Mouse (Mus musculus): Measurements from ENCODE around the gene Slc9a1. TPM values are rescaled to one million over a fixed set of nuclear protein-coding genes. Genes with fewer than 3 reads are reported as not detected.

The Slc9a1 gene
- total RNA-seq, 2 experiments from 2014 or later: 16.3 to 20.0 TPM

DNA sequence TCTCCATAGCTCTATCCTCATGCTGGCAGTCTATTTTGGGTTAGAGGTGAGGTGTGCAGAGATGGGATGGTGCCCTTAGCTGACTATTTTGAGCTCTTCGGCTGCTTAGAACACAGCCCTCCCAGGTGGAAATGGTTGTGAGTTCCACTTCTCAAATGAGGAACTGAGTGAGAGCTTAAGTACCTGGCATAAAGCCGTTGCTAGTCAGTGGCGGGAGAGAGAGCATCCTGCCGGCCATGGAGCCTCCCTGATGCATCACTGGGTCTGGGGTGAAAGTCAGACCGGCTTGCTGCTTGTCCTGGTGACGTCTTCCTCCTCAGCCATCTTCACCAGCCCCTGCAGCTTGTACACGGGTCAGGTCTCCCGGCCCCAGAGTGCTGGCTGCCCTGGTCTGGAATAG, 28.5 kb downstream of the Slc9a1 start:
- no peak for DNase-seq (ENCODE audit: low spot score)
- intact Hi-C loops (cut with DNase I): no loop called here

DNA sequence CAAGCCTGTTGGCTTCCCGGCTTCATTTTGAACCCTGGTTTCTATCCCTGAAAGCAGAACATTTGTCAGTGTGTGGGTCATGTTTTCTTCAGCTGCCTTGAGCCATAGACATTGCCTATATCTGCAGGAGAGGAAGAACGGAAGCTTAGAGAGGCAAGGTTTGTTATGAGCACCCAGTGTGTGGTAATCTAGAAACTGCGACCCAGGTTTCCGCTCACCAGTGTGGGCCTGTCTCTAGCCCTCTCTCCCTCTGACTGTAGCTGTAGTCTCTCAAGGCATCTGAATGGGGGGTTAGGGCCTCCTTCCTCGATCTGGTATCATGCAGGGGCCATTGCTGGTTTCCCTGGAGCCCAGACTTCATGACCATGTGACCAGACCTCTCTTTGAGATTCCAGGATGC, 29.1 kb downstream of the Slc9a1 start:
- DNase-seq (ENCODE audit: low spot score): no peak
- intact Hi-C loops (cut with DNase I): no loop called here

- no peak for DNase-seq (ENCODE audit: low spot score)
Measured at GRCm38 (mm10) chr4:133399509-133399908, 30.0 kb downstream of the Slc9a1 start.

GRCm38 (mm10) chr4:133400098-133400497, 30.6 kb downstream of the Slc9a1 start:
- no peak for DNase-seq (ENCODE audit: low spot score)
- intact Hi-C loops (cut with DNase I): no loop called here

More at GRCm38 (mm10) chr4:133399509-133399908, 30.0 kb downstream of the Slc9a1 start:
- intact Hi-C loops (cut with DNase I): no loop called here

DNA sequence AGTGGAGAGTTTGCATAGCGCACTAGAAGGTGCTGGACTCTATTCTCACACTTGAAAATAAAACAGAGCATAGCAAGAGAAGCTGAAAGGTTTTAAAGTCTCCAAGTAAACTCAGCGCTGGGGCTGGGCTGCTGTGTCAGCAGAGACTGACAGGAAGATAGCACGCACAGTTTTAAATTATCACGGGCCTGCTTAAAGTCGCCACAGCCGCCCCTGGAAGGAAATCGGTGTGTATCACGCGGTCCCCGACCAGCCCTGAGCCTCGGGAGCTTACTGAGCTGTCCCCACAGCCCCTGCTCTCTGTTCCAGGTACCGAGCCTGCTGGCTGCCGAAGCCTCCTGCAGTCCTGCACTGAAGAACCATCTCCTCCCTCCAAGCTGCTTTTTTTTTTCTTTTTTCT, 32.5 kb downstream of the Slc9a1 start:
- intact Hi-C loops (cut with DNase I): no loop called here

DNA sequence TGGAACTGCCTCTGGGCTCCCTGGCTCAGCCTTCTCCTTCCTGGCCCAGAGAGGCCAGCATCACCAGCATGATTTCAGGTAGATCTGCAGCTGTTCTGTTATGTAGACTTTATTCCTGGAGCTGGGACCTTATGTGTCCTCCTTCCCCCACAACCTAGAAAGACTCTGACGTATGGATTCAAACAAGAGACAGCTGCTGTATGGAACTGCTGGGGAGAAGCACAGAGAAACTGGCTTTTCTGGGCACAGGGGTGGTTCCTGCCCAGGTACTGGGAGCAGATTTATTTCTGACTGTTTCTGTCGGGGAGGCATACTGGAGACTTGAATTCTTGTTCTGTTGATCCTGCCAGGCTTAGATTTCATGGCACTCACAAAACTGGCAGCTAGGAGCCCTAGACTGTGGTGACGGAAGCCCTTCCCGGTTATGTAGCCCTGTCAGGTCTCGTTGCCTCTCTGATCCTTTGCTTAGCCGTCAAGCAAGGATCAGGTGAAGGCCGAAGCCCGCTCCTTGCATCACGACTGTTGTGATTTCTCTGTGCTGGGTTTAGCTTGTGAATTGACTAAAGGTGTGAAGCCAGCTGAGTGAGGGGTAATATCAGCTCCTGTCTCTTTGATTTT, 34.2 kb downstream of the Slc9a1 start:
- intact Hi-C loops (cut with DNase I): no loop called here
- DNase-seq (ENCODE audit: low spot score): no peak

More for the DNA sequence above, 32.5 kb downstream of the Slc9a1 start:
- no peak for DNase-seq (ENCODE audit: low spot score)

DNA sequence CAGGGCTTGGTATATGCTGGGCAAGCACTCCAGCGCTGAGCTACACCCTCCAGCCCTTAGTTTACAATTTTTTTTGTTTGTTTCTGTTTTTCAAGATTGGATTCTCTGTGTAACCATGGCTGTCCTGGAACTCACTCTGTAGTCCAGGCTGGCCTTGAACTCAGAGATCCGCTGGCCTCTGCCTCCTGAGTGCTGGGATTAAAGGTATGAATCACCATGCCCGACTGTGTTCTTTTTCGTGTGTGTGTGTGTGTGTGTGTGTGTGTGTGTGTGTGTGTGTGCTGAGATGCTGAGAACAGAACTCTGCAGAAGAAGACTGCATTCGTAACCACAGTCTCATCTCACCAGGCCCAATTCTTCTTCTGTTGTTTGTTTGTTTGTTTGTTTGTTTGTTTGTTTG, 34.8 kb downstream of the Slc9a1 start:
- no peak for DNase-seq (ENCODE audit: low spot score)
- intact Hi-C loops (cut with DNase I): no loop called here

GRCm38 (mm10) chr4:133406313-133407056, 37.0 kb downstream of the Slc9a1 start:
- intact Hi-C loops (cut with DNase I): no loop called here

DNA sequence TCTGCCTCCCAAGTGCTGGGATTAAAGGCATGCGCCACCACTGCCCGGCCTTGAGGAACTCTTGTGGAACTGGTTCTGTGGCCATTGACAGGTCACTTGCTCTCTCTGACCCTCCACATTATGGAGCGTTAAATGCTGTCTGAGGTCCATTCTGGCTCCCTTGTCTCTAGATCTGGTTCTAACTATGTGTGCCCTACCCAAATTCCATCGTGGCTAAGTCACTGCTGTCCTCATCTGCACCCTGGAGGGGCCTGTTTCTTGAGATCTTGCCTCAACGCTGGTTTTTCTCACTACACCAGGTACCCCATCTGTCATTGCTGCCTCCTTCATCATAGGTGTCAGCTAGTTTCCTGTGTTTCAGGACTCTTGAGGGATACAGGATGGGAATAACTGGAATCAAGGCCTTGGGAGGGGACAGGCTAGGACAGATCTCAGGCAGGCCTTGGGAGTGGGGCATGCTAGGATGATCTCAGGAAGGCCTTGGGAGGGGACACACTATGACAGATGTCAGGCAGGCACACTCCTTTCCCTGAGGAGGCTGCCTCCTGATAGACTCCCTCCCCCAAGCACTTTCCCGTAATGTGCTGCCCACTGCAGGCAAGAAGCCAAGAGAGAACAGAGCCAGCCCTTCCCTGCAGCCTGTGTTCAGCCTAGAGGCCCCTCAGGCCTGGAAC, 37.7 kb downstream of the Slc9a1 start:
- DNase-seq (ENCODE audit: low spot score): no peak
- intact Hi-C loops (cut with DNase I): no loop called here

More at GRCm38 (mm10) chr4:133406313-133407056, 37.0 kb downstream of the Slc9a1 start:
- DNase-seq (ENCODE audit: low spot score): no peak

DNA sequence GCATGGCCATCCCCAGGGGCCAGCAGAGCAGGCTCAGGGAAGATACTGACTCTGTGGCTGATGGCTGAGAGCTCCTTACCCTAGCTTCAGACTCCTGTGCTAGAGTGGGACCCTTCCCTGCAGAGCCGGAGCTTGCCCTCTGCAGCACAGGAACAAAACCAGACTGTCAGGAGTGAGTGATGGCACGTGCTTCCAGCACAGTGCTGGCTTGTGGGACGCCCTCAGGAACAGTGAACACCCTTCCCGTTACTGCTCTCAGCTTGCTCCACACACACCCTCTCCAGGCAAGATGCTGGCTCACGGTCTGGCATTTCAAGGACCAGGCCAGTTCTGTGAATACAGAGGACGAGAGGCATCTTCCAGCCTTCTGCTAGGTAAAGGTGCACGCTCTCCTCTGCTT, 38.5 kb downstream of the Slc9a1 start:
- no peak for DNase-seq (ENCODE audit: low spot score)
- intact Hi-C loops (cut with DNase I): no loop called here

- no peak for DNase-seq (ENCODE audit: low spot score)
- intact Hi-C loops (cut with DNase I): no loop called here
Measured at GRCm38 (mm10) chr4:133410994-133411393, 41.5 kb downstream of the Slc9a1 start.

GRCm38 (mm10) chr4:133412096-133412495, 42.6 kb downstream of the Slc9a1 start:
- intact Hi-C loops (cut with DNase I): no loop called here
- DNase-seq (ENCODE audit: low spot score): no peak

DNA sequence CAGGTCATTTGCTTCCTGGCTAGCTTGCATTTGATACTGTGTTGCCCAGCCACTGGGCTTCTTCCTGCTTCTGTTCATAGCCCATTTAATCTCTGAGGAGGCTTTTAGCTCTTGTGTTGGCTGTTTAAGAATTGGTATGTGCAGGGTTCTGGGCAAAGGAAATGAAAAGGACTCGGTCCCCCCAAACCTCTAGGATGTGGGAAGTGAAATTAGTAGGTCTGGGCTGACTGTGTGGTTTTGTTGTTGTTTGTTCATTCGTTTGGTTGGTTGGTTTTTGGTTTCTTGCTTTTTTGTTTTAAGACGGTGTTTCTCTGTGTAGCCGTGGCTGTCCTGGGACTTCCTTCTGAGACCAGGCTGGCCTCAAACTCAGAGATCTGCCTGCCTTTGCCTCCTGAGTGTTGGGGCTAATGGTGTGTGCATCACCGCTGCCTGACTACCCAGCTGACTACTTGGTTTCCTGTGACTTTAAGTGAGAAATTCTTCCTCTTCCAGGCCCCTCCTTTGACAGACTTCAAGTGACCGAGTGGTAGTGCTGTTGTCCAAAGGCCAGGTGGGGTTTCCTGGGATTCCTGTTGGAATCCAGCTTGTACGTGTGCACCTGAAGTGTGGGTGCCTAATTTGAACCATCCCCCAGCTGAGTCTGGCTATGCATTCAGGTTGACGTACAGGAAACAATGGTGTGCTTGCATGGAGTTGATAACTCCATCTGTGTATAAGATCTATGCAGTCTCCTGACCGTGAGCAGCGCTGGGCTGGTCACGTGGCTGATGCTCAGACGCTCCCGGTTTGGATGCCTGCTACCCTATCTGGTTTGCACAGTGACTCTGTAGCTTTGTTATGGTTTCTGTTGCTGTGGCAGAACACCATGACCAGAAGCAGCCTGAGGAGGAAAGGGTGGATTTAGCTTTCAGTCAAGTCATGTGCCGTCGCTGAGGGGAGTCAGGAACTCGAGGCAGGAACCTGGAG, 43.4 kb downstream of the Slc9a1 start:
- intact Hi-C loops (cut with DNase I): no loop called here
- DNase-seq (ENCODE audit: low spot score): no peak

GRCm38 (mm10) chr4:133413617-133414016, 44.1 kb downstream of the Slc9a1 start:
- intact Hi-C loops (cut with DNase I): no loop called here
- DNase-seq (ENCODE audit: low spot score): no peak

DNA sequence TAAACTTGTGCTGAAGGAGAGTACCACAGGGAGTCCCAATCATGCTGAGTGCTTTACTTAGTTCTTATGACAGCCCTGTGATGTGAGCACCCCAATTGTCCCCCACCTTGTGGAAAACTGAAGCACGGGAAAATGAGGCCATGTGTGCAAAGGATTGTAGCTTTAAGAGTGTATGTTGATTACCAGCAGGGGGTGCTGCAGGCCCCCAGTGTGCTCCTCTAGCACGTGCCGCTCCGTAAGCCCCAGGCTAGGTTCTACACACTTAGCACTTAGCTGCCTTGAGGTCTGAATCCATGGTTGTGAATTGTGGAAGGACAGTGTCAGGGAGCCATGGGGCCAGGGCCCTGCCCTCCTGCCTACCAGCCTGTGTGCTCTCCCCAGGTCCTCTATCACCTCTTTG, 45.4 kb downstream of the Slc9a1 start:
- DNase-seq (ENCODE audit: low spot score): no peak
- intact Hi-C loops (cut with DNase I): no loop called here

DNA sequence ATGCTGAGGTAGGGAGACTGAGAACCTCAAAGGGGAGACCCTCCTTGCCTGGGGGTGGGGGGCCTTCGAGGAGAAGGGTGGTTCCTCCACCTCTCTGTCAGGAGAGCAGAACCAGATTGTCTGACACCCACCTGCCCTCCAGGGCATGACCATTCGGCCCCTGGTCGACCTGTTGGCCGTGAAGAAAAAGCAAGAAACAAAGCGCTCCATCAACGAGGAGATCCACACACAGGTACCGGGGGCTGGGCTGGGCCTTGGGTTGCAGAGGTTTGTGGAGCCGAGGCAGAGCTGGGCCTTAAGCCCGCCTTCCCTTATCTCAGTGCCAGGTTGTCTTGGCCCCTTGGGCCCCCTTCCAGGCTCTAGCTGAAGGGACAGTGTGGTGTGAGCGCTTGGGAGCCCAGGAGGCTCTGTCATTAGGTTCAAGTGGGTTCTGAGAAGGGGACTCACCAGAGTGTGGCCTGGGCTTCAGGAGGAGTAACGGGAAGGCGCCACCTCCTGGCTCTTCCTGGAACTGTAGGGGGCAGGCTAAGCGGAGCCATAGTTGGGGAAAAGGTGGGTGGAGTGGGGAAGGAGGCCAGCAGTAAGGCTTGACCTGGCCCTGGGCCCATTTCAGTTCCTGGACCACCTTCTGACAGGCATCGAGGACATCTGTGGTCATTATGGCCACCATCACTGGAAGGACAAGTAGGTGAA, 50.0 kb downstream of the Slc9a1 start:
- DNase-seq (ENCODE audit: low spot score): no peak
- intact Hi-C loops (cut with DNase I): loop anchor here (2.0 kb wide), 2 partner anchors 51 to 109 kb away; partner anchors contain the start of gene Slc9a1

- intact Hi-C loops (cut with DNase I): loop anchor here (2.0 kb wide), 2 partner anchors 53 to 91 kb away; partner anchors contain the start of gene Slc9a1
- DNase-seq (ENCODE audit: low spot score): no peak
Measured at GRCm38 (mm10) chr4:133421989-133422388, 52.5 kb downstream of the Slc9a1 start.

DNA sequence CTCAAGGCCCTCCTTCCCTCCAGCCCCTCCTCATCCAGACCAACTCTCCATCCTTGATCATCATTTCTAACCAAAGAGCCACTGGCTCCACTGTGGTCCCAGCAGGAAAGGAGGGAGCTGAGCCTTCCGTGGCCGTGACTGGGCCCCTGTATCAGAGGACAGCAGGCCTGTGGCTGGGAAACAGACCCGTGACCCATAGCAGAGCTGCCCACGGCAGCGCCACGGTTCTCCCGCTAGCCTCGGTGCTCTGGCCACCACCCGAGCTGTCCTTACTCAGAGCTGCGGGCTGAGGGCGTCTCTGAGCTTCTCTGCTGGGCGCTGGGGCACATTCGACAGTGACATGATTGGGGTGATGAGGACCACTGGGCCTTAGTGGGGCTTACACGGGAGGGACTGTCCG, 53.1 kb downstream of the Slc9a1 start:
- DNase-seq (ENCODE audit: low spot score): no peak
- intact Hi-C loops (cut with DNase I): loop anchor here (2.0 kb wide), 1 partner anchor 90 kb away; no protein-coding TSS in a partner anchor

GRCm38 (mm10) chr4:133423108-133423507, 53.6 kb downstream of the Slc9a1 start:
- intact Hi-C loops (cut with DNase I): loop anchor here (2.0 kb wide), 1 partner anchor 90 kb away; no protein-coding TSS in a partner anchor

More at GRCm38 (mm10) chr4:133423108-133423507, 53.6 kb downstream of the Slc9a1 start:
- no peak for DNase-seq (ENCODE audit: low spot score)
